Mouse (Mus musculus) liver, embryonic 15.5 days (tissue): ENCODE data around the gene Traf3. TPM values are rescaled to one million over a fixed set of nuclear protein-coding genes. Genes with fewer than 3 reads are reported as not detected.

ENCODE experiments used
- ATAC-seq: fragments of 200-750 bp; cut with Nextera tagmentation; 2 replicates; pipeline ENCODE4 v1.8.0; 2017; ENCODE audit warnings: moderate number of reproducible peaks, mild to moderate bottlenecking, moderate library complexity; ENCODE audit not compliant: insufficient read depth
- H3K27ac ChIP-seq: fragments of 300-500 bp; sonication (generic); replicated peaks from 2 replicates; pipeline ENCODE4 v1.5.1; 2015; ENCODE audit warnings: mild to moderate bottlenecking, inconsistent platforms
- H3K27me3 ChIP-seq: fragments of 300-500 bp; sonication (generic); 2 replicates; pipeline ENCODE4 v1.6.1; 2015; ENCODE audit warnings: mild to moderate bottlenecking, inconsistent platforms
- H3K36me3 ChIP-seq: fragments of 300-500 bp; sonication (generic); replicated peaks from 2 replicates; pipeline ENCODE4 v1.6.1; 2015; ENCODE audit warnings: moderate library complexity, mild to moderate bottlenecking, inconsistent platforms
- H3K4me1 ChIP-seq: fragments of 300-500 bp; sonication (generic); replicated peaks from 2 replicates; pipeline ENCODE4 v1.6.1; 2015; ENCODE audit warnings: inconsistent platforms
- H3K4me2 ChIP-seq: fragments of 300-500 bp; sonication (generic); 2 replicates; pipeline ENCODE4 v1.6.1; 2015; ENCODE audit warnings: moderate library complexity, mild to moderate bottlenecking, inconsistent platforms
- H3K4me3 ChIP-seq: fragments of 300-500 bp; sonication (generic); replicated peaks from 2 replicates; pipeline ENCODE4 v1.5.1; 2015; ENCODE audit warnings: mild to moderate bottlenecking, inconsistent platforms
- H3K9ac ChIP-seq: fragments of 300-500 bp; sonication (generic); 2 replicates; pipeline ENCODE4 v1.6.1; 2015; ENCODE audit warnings: moderate library complexity, mild to moderate bottlenecking, inconsistent platforms
- H3K9me3 ChIP-seq: fragments of 300-500 bp; sonication (generic); replicated peaks from 2 replicates; pipeline ENCODE4 v1.6.1; 2016; ENCODE audit warnings: inconsistent platforms
- WGBS: fragments of 180-500 bp; shearing (Covaris S2); methylation state at CpG from one replicate; pipeline ENCODE4 v1.1.7; 2015; ENCODE audit warnings: mixed read lengths; ENCODE audit not compliant: insufficient replicate concordance; 5-methylcytosine and 5-hydroxymethylcytosine counted together
- polyA plus RNA-seq: library from polyadenylated mRNA; unstranded; fragments of >200 nt; fragmentation: Nextera tagmentation; extraction: Ambion mirVana; gene quantifications from 2 replicates; pipeline ENCODE4 v1.2.1, GENCODE M21; 2015

Traf3 gene
- polyA plus RNA-seq, 1 experiment from 2014 or later = 2.3 TPM

GRCm38 (mm10) chr12:111275150-111275841 is 109.1 kb downstream of the Traf3 start:
- 1% methylated on average over 58 of the region's 58 CpGs for WGBS
- Histone ChIP-seq H3K4me2 (peak overlapping the region; percentile 57), H3K27me3 (peaks cover 86% of the 10 kb centered on the region), H3K4me3 (peak overlapping the region; percentile 34), H3K9ac (no peak overlapping the region), H3K9me3 (no peaks in the 10 kb centered on the region), H3K4me1 (peaks cover 41% of the 10 kb centered on the region), H3K36me3 (no peaks in the 10 kb centered on the region), H3K27ac (no peak overlapping the region)
- no peak for ATAC-seq

GRCm38 (mm10) chr12:111276371-111276770 is 110.2 kb downstream of the Traf3 start:
- no peak overlapping the region for H3K4me2 ChIP-seq
- peaks cover 30% of the 10 kb centered on the region for H3K4me1 ChIP-seq
- peaks cover 75% of the 10 kb centered on the region for H3K27me3 ChIP-seq
- no peaks in the 10 kb centered on the region for H3K9me3 ChIP-seq
- H3K36me3 ChIP-seq = no peaks in the 10 kb centered on the region
- H3K9ac ChIP-seq = no peak overlapping the region
- no peak overlapping the region for H3K4me3 ChIP-seq
- ATAC-seq = no peak
- H3K27ac ChIP-seq = no peak overlapping the region
- 38% methylated on average over 6 of the region's 6 CpGs for WGBS

- no peak for ATAC-seq
- Histone ChIP-seq H3K4me3 (no peak overlapping the region), H3K27me3 (peaks cover 19% of the 10 kb centered on the region), H3K4me1 (no peaks in the 10 kb centered on the region), H3K9ac (no peak overlapping the region), H3K4me2 (no peak overlapping the region), H3K9me3 (no peaks in the 10 kb centered on the region), H3K27ac (no peak overlapping the region), H3K36me3 (no peaks in the 10 kb centered on the region)
- 63% methylated on average over 4 of the region's 4 CpGs for WGBS
These were observed 117.4 kb downstream of the Traf3 start for GRCm38 (mm10) chr12:111283573-111283972.

GRCm38 (mm10) chr12:111284532-111284931 is 118.4 kb downstream of the Traf3 start:
- Histone ChIP-seq H3K27ac (no peak overlapping the region), H3K4me2 (0 out of 2 replicates have a peak overlapping the region, but pooled peaks have one; percentile 16), H3K27me3 (peaks cover 11% of the 10 kb centered on the region; the same call in 1 of the 2 replicates), H3K4me1 (no peaks in the 10 kb centered on the region), H3K4me3 (no peak overlapping the region), H3K36me3 (no peaks in the 10 kb centered on the region), H3K9me3 (no peaks in the 10 kb centered on the region), H3K9ac (no peak overlapping the region)
- ATAC-seq = no peak
- 34% methylated on average over 10 of the region's 10 CpGs for WGBS

GRCm38 (mm10) chr12:111293025-111293424 is 126.9 kb downstream of the Traf3 start:
- Histone ChIP-seq H3K4me1 (no peaks in the 10 kb centered on the region), H3K9ac (no peak overlapping the region), H3K27ac (no peak overlapping the region), H3K36me3 (peaks cover 39% of the 10 kb centered on the region; the same call in 1 of the 2 replicates), H3K27me3 (no peaks in the 10 kb centered on the region), H3K9me3 (no peaks in the 10 kb centered on the region), H3K4me2 (no peak overlapping the region), H3K4me3 (no peak overlapping the region)
- no peak for ATAC-seq
- 68% methylated on average over 12 of the region's 12 CpGs for WGBS

- Histone ChIP-seq H3K27ac (no peak overlapping the region), H3K27me3 (no peaks in the 10 kb centered on the region), H3K4me3 (no peak overlapping the region), H3K4me2 (no peak overlapping the region), H3K36me3 (peaks cover 66% of the 10 kb centered on the region), H3K9me3 (no peaks in the 10 kb centered on the region), H3K9ac (no peak overlapping the region), H3K4me1 (no peaks in the 10 kb centered on the region)
- WGBS = 75% methylated on average over 27 of the region's 27 CpGs
- ATAC-seq = no peak
These were observed 135.3 kb downstream of the Traf3 start for GRCm38 (mm10) chr12:111301322-111302017.

GRCm38 (mm10) chr12:111302018-111302345 is 135.8 kb downstream of the Traf3 start:
- no peak overlapping the region for H3K27ac ChIP-seq
- H3K4me2 ChIP-seq = no peak overlapping the region
- no peak overlapping the region for H3K9ac ChIP-seq
- H3K9me3 ChIP-seq = no peaks in the 10 kb centered on the region
- H3K4me3 ChIP-seq = no peak overlapping the region
- ATAC-seq = no peak
- H3K27me3 ChIP-seq = no peaks in the 10 kb centered on the region
- WGBS = 63% methylated on average over 14 of the region's 14 CpGs
- peaks cover 68% of the 10 kb centered on the region for H3K36me3 ChIP-seq
- no peaks in the 10 kb centered on the region for H3K4me1 ChIP-seq

- Histone ChIP-seq H3K4me3 (no peak overlapping the region), H3K4me1 (no peaks in the 10 kb centered on the region), H3K27ac (no peak overlapping the region), H3K9ac (no peak overlapping the region), H3K27me3 (no peaks in the 10 kb centered on the region), H3K36me3 (peaks cover 70% of the 10 kb centered on the region), H3K9me3 (no peaks in the 10 kb centered on the region), H3K4me2 (no peak overlapping the region)
- no peak for ATAC-seq
- WGBS = 76% methylated on average over 8 of the region's 8 CpGs
These were observed 137.7 kb downstream of the Traf3 start for GRCm38 (mm10) chr12:111303702-111304337.

GRCm38 (mm10) chr12:111306821-111307220 is 140.7 kb downstream of the Traf3 start:
- 69% methylated on average over 8 of the region's 8 CpGs for WGBS
- Histone ChIP-seq H3K4me3 (no peak overlapping the region), H3K4me2 (no peak overlapping the region), H3K36me3 (peaks cover 53% of the 10 kb centered on the region), H3K9me3 (no peaks in the 10 kb centered on the region), H3K9ac (no peak overlapping the region), H3K27me3 (no peaks in the 10 kb centered on the region), H3K27ac (no peak overlapping the region), H3K4me1 (peaks cover 21% of the 10 kb centered on the region)
- ATAC-seq = no peak

- Histone ChIP-seq H3K36me3 (peaks cover 48% of the 10 kb centered on the region), H3K9me3 (no peaks in the 10 kb centered on the region), H3K4me1 (peaks cover 22% of the 10 kb centered on the region), H3K27ac (no peak overlapping the region), H3K4me2 (no peak overlapping the region), H3K9ac (no peak overlapping the region), H3K4me3 (no peak overlapping the region), H3K27me3 (no peaks in the 10 kb centered on the region)
- 32% methylated on average over 12 of the region's 12 CpGs for WGBS
- ATAC-seq = no peak
These were observed 143.1 kb downstream of the Traf3 start for GRCm38 (mm10) chr12:111309256-111309655.

- Histone ChIP-seq H3K27ac (no peak overlapping the region), H3K9ac (no peak overlapping the region), H3K4me3 (no peak overlapping the region), H3K4me2 (no peak overlapping the region), H3K36me3 (peaks cover 46% of the 10 kb centered on the region), H3K9me3 (no peaks in the 10 kb centered on the region), H3K27me3 (no peaks in the 10 kb centered on the region), H3K4me1 (peaks cover 22% of the 10 kb centered on the region)
- 66% methylated on average over 14 of the region's 14 CpGs for WGBS
- ATAC-seq = no peak; the same call in 1 of the 2 replicates
These were observed 143.8 kb downstream of the Traf3 start for GRCm38 (mm10) chr12:111309931-111310330.
